Mouse (Mus musculus): ENCODE data around the gene Ttc27. TPM values are rescaled to one million over a fixed set of nuclear protein-coding genes. Genes with fewer than 3 reads are reported as not detected.

The Ttc27 gene
- polyA plus RNA-seq, 1 experiment from 2014 or later, result 15.6 TPM

DNA sequence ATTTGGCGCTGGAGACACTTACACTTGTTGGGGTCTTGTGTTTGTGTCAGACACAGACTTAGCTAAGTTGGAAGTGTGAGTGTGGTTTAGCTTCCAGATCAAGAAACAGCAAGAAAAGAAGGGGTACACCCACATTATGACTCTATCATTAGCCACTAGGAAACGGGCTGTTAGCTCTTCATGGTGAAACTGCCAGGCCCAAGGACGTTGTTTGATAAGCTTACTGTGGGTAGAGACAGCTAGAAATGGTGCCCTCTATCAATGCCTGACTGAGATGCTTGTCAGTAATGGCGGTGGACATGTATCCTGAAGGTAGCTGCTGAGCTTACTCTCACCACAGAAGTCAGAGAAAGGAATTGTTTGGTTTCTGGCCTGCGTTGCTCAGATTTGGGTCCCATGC lies 146.3 kb downstream of the Ttc27 start:
- Histone ChIP-seq H3K4me2 (ENCODE audit: low read depth, low read length) (no peak overlapping the region), H3K4me1 (ENCODE audit: control insufficient read depth, insufficient read depth, low read length) (peaks cover 33% of the 10 kb centered on the region), H3K27ac (ENCODE audit: low read length) (no peak overlapping the region), H3K9me3 (replicated peaks; ENCODE audit: control insufficient read depth, low read length) (no peaks in the 10 kb centered on the region), H3K36me3 (ENCODE audit: control insufficient read depth, insufficient read depth) (no peaks in the 10 kb centered on the region), H3K4me3 (ENCODE audit: low read length) (no peak overlapping the region), H3K9ac (ENCODE audit: low read length) (no peak overlapping the region), H3K27me3 (ENCODE audit: control insufficient read depth, insufficient read depth, low read length) (no peaks in the 10 kb centered on the region)
- WGBS, result 75% methylated on average over 5 of the region's 5 CpGs
- ATAC-seq (replicated peaks; ENCODE audit: extremely low read depth, insufficient read depth, low FRiP score), result no peak

DNA sequence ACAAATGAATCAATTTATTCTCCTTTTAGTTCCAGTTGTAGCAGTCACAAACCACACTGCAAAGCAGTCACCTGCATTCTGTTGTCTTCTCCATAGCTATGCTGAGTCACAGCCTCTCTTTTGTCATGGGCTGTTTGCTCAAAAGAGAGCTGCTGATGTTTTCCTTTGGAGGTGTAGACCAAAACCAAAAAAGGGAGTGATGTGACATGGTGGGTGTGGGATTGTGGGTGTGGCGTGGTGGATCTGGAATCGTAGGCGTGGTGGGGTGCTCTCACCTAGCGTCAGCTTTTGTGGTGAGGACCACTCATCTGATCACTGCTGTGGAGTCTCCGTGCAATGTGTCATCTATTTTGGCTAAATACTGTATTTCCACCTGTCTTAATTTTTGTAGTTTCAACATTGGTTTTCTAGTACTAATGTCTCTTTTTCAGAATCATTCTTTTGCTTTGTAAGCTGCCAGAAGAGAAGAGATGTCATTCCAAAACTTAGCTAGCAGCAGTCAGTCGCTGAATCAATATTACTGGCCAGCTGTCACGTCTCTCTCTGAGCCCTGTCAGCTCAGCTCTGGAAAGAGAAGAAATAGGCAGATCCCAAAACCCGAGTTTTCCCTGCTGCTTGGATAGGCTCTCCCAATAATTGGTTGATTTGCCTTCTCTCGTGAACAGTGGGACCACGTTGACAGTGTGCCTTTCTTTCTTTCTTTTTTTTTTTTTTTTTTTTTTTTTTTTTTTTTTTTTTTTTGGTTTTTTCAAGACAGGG lies 147.4 kb downstream of the Ttc27 start:
- Histone ChIP-seq H3K36me3 (ENCODE audit: control insufficient read depth, insufficient read depth) (no peaks in the 10 kb centered on the region), H3K4me3 (ENCODE audit: low read length) (no peak overlapping the region), H3K27ac (ENCODE audit: low read length) (no peak overlapping the region), H3K9me3 (replicated peaks; ENCODE audit: control insufficient read depth, low read length) (no peaks in the 10 kb centered on the region), H3K27me3 (ENCODE audit: control insufficient read depth, insufficient read depth, low read length) (no peaks in the 10 kb centered on the region), H3K4me1 (ENCODE audit: control insufficient read depth, insufficient read depth, low read length) (peaks cover 43% of the 10 kb centered on the region), H3K9ac (ENCODE audit: low read length) (no peak overlapping the region), H3K4me2 (ENCODE audit: low read depth, low read length) (no peak overlapping the region)
- WGBS, result 73% methylated on average over 10 of the region's 10 CpGs
- no peak for ATAC-seq (replicated peaks; ENCODE audit: extremely low read depth, insufficient read depth, low FRiP score)

DNA sequence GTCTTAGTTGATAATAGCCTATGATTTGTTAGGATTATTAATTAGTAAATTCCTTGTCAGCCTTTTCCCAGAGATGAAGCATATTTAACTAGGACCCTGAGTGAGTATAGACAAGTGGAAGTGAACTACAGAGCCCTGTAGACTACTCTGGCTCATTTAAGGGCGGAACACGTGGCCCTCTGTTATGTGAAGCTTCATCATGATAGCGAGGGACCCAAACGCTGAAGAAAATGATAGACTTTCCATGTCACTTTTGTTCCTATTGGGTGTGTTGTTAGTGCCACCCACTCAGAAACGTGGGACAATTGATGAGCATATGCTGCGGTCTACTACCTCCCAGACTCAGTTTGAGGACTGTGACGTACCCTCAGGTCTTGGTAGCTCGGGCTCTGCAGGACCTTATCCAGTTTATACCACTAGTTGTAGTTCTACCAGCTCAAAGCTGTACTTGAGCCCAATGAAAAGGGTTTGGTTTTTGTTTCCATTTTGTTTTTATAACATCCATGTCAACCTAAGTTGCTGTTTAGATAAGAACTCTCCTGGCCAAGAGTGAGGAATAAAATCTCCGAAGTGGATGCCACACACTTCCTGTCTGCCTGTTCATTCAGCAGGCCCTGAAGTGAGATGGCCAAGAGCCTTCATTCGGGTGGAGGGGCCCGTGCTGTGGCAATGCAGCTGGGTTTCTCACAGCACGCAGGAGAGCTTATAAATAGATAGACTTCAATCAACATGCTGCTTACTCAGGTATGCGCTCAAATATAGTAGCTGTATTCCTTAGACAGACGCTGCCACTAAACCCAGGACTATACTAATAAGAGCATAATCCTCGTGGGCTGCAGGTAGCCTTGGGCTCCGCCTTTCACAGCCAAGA lies 148.4 kb downstream of the Ttc27 start:
- Histone ChIP-seq H3K27ac (ENCODE audit: low read length) (peak overlapping the region; percentile 84), H3K4me1 (ENCODE audit: control insufficient read depth, insufficient read depth, low read length) (peaks cover 52% of the 10 kb centered on the region), H3K36me3 (ENCODE audit: control insufficient read depth, insufficient read depth) (no peaks in the 10 kb centered on the region), H3K9ac (ENCODE audit: low read length) (peak overlapping the region; percentile 21), H3K4me2 (ENCODE audit: low read depth, low read length) (peak overlapping the region; percentile 10; the same call in 1 of the 2 replicates), H3K4me3 (ENCODE audit: low read length) (no peak overlapping the region), H3K27me3 (ENCODE audit: control insufficient read depth, insufficient read depth, low read length) (no peaks in the 10 kb centered on the region), H3K9me3 (replicated peaks; ENCODE audit: control insufficient read depth, low read length) (no peaks in the 10 kb centered on the region)
- WGBS, result 54% methylated on average over 16 of the region's 16 CpGs
- no peak for ATAC-seq (replicated peaks; ENCODE audit: extremely low read depth, insufficient read depth, low FRiP score)

DNA sequence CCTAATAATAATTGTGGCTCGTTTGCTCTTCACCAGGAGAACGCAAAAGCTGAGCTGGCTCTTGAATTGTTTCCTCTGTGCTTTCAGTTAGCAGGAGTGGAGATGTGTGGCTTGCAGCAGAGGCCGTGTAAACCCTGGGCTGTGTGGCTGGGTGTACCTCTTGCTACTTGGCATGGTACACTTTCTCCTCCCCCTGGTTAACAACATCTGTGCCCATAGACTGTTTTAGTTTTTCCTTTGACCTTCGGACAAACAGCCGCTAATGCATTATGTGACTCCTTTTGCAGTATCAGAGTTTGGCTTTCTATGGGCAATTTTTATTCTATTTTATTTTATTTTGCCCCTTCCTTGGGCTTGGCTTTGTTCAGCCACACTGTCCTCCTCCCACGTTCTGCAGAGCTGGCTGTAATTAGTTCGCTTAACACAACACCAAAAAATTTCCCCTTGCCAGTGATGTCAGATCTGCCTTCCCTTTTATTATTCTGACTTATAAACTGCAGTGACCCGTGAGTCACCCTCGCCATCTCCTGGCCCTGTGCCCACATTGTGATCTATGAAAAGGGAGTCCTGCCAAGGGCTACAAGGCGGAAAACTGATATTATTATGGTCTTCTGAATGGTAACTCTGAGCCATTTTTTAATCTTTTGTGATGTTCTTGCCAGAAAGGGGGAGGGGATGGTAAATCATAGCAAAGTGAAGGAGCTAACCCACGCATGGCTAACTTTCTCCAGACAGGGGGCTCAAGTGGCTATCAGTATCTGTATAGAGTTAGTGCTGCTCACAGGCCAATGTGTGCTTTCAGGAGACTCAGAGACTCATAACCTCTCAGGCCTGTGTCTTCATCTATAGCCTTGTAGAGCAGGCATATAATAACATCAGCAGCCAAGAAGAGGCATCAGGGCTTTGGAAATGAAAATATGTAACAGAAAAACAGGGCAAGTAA lies 149.3 kb downstream of the Ttc27 start:
- no peaks in the 10 kb centered on the region for H3K36me3 ChIP-seq (ENCODE audit: control insufficient read depth, insufficient read depth)
- no peak overlapping the region for H3K4me3 ChIP-seq (ENCODE audit: low read length)
- H3K27me3 ChIP-seq (ENCODE audit: control insufficient read depth, insufficient read depth, low read length), result no peaks in the 10 kb centered on the region
- peak overlapping the region; percentile 10; the same call in 1 of the 2 replicates for H3K4me2 ChIP-seq (ENCODE audit: low read depth, low read length)
- peak overlapping the region; percentile 84 for H3K27ac ChIP-seq (ENCODE audit: low read length)
- peak overlapping the region; percentile 21 for H3K9ac ChIP-seq (ENCODE audit: low read length)
- H3K9me3 ChIP-seq (replicated peaks; ENCODE audit: control insufficient read depth, low read length), result no peaks in the 10 kb centered on the region
- 13% methylated on average over 11 of the region's 11 CpGs for WGBS
- peak; percentile 58 for ATAC-seq (replicated peaks; ENCODE audit: extremely low read depth, insufficient read depth, low FRiP score)
- H3K4me1 ChIP-seq (ENCODE audit: control insufficient read depth, insufficient read depth, low read length), result peaks cover 56% of the 10 kb centered on the region

DNA sequence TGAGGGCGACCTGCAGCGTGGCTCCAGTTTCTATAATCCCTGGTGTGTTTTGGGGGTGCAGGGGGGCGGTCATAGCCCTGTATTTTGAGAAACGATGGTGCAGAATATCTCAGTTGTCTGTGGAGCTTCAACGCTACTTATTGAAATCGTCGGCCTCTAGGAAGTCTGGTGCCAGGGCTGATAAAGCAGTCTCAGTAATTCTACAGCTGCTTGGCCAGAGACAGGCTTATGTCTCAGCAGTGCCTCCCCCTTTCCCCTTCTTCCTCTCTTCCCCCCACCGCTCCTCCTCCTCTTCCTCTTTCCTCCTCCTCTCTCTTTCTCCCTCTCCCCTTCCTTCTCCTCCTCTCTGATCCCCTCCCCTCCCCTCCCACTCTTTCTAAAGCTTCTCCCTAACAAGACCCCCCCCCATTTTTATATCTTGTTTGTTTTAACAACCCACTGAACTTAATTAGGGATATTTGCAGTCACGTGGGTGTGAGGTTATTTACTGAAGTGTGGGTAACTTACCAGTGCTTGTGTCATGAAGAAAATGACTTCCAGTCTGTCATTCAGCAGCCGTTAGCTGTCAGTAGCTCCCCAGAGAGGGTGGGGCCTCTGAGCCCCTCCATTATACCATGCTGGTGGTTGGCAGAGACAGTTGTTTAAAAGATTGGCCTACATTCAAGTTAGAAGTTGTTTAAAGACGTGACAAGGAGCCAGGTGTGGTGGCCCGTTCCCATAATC lies 150.8 kb downstream of the Ttc27 start:
- Histone ChIP-seq H3K4me3 (ENCODE audit: low read length) (no peak overlapping the region), H3K27me3 (ENCODE audit: control insufficient read depth, insufficient read depth, low read length) (no peaks in the 10 kb centered on the region), H3K9ac (ENCODE audit: low read length) (no peak overlapping the region), H3K9me3 (replicated peaks; ENCODE audit: control insufficient read depth, low read length) (no peaks in the 10 kb centered on the region), H3K4me1 (ENCODE audit: control insufficient read depth, insufficient read depth, low read length) (peaks cover 56% of the 10 kb centered on the region), H3K27ac (ENCODE audit: low read length) (peak overlapping the region; percentile 84), H3K4me2 (ENCODE audit: low read depth, low read length) (0 out of 2 replicates have a peak overlapping the region, but pooled peaks have one; percentile 2), H3K36me3 (ENCODE audit: control insufficient read depth, insufficient read depth) (no peaks in the 10 kb centered on the region)
- 33% methylated on average over 12 of the region's 12 CpGs for WGBS
- ATAC-seq (replicated peaks; ENCODE audit: extremely low read depth, insufficient read depth, low FRiP score), result no peak

DNA sequence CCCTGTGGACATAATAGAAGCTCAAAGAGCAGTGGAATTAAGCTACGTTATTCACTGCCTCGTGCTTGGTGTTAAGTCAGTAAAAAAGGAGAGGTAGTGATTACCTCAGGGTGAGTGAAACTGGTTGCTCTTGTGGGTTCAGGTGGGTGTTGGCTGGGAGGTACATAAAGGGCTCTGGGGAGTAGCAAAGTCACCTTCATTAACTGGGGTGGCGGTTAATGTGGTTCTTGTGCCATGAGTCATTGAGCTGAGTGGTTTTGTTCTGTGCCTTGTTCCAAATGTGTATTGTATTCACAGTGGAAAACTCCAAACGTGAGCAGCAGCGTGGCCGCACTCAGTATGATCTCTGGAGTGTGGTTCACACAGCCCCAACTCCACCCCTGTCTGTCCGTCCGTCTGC lies 152.0 kb downstream of the Ttc27 start:
- Histone ChIP-seq H3K4me1 (ENCODE audit: control insufficient read depth, insufficient read depth, low read length) (peaks cover 56% of the 10 kb centered on the region), H3K36me3 (ENCODE audit: control insufficient read depth, insufficient read depth) (no peaks in the 10 kb centered on the region), H3K4me2 (ENCODE audit: low read depth, low read length) (no peak overlapping the region), H3K9me3 (replicated peaks; ENCODE audit: control insufficient read depth, low read length) (no peaks in the 10 kb centered on the region), H3K27ac (ENCODE audit: low read length) (peak overlapping the region; percentile 27), H3K9ac (ENCODE audit: low read length) (no peak overlapping the region), H3K27me3 (ENCODE audit: control insufficient read depth, insufficient read depth, low read length) (no peaks in the 10 kb centered on the region), H3K4me3 (ENCODE audit: low read length) (no peak overlapping the region)
- no peak for ATAC-seq (replicated peaks; ENCODE audit: extremely low read depth, insufficient read depth, low FRiP score)
- 53% methylated on average over 8 of the region's 8 CpGs for WGBS

DNA sequence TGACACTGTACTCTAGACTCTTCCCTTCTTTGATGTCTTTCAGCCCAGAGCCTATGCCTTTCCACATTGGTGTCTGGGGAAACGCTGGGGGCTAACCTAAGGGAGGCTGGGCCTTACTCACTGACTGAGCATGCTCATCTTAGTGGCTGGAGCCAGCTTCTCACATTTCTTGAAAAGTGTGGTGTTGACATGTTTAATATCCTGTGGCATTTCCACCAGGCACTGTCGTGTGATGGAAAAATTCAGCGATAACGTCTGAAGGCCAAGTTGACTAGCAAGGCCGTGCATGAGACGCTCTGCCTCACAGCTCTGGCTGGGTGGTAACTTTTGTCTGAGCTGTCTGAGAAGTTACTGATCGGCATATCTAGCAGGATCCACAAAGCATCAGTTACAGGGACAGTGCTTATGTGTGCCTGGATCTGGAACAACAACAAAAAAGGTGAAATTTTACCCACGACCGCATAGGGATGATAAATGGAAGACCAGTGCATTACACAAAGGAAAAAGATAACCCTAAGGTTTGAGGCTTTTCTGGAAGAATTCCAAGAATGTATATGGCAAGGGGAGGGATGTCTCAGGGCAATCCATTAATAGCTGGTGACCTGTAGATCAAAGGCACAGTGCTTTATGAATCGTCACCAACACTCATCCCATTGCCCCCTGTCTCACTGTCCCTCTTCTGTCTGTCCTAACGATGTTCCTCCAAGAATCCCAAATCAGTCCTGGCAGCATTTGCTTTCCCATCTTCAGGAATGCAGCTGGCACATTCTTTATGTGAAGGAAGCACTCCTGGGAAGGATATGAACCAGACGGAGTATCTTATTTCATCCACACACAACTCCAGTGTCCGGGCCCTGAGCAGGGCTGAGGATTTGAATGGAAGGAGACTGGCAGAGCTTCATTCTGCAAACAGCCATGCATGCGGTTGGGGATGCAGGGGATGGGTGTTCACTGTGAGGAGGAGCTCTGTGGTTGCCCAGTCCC lies 152.9 kb downstream of the Ttc27 start:
- ATAC-seq (replicated peaks; ENCODE audit: extremely low read depth, insufficient read depth, low FRiP score), result peak; percentile 14
- Histone ChIP-seq H3K9me3 (replicated peaks; ENCODE audit: control insufficient read depth, low read length) (no peaks in the 10 kb centered on the region), H3K36me3 (ENCODE audit: control insufficient read depth, insufficient read depth) (no peaks in the 10 kb centered on the region), H3K27me3 (ENCODE audit: control insufficient read depth, insufficient read depth, low read length) (no peaks in the 10 kb centered on the region), H3K27ac (ENCODE audit: low read length) (peak overlapping the region; percentile 27), H3K4me2 (ENCODE audit: low read depth, low read length) (no peak overlapping the region), H3K9ac (ENCODE audit: low read length) (no peak overlapping the region), H3K4me3 (ENCODE audit: low read length) (no peak overlapping the region), H3K4me1 (ENCODE audit: control insufficient read depth, insufficient read depth, low read length) (peaks cover 56% of the 10 kb centered on the region)
- WGBS, result 16% methylated on average over 14 of the region's 14 CpGs

All from heart, embryonic 16.5 days (tissue).